Mouse (Mus musculus) embryonic facial prominence, embryonic 14.5 days (tissue): ENCODE data around the gene Rufy3. TPM values are rescaled to one million over a fixed set of nuclear protein-coding genes. Genes with fewer than 3 reads are reported as not detected.

ENCODE experiments used
- ATAC-seq: fragments of 200-750 bp; cut with Nextera tagmentation; 2 replicates; pipeline ENCODE4 v1.8.0; 2017; ENCODE audit warnings: low read depth, moderate number of reproducible peaks, moderate TSS enrichment
- DNase-seq: peaks from one replicate; pipeline ENCODE4 v3.0.0-alpha.2; 2015; ENCODE audit warnings: low spot score
- H3K27ac ChIP-seq: fragments of 300-500 bp; sonication (generic); replicated peaks from 2 replicates; pipeline ENCODE4 v1.5.1; 2014; ENCODE audit warnings: low read depth, mild to moderate bottlenecking, low read length, moderate library complexity
- H3K27me3 ChIP-seq: fragments of 300-500 bp; sonication (generic); replicated peaks from 2 replicates; pipeline ENCODE4 v1.6.1; 2014; ENCODE audit warnings: low read length; ENCODE audit not compliant: control insufficient read depth, insufficient read depth
- H3K36me3 ChIP-seq: fragments of 300-500 bp; sonication (generic); 2 replicates; pipeline ENCODE4 v1.6.1; 2014; ENCODE audit warnings: low read length, mixed read lengths; ENCODE audit not compliant: control insufficient read depth, insufficient read depth
- H3K4me1 ChIP-seq: fragments of 300-500 bp; sonication (generic); 2 replicates; pipeline ENCODE4 v1.6.1; 2014; ENCODE audit warnings: antibody characterized with exemption, low read length; ENCODE audit not compliant: control insufficient read depth, insufficient read depth
- H3K4me2 ChIP-seq: fragments of 300-500 bp; sonication (generic); 2 replicates; pipeline ENCODE4 v1.6.1; 2014; ENCODE audit warnings: low read depth, mild to moderate bottlenecking, low read length, moderate library complexity, mixed read lengths
- H3K4me3 ChIP-seq: fragments of 300-500 bp; sonication (generic); 2 replicates; pipeline ENCODE4 v1.5.1; 2014; ENCODE audit warnings: low read depth, mild to moderate bottlenecking, low read length
- H3K9ac ChIP-seq: fragments of 300-500 bp; sonication (generic); 2 replicates; pipeline ENCODE4 v1.6.1; 2014; ENCODE audit warnings: low read depth, mild to moderate bottlenecking, low read length, moderate library complexity, mixed read lengths
- H3K9me3 ChIP-seq: fragments of 300-500 bp; sonication (generic); 2 replicates; pipeline ENCODE4 v1.6.1; 2016; ENCODE audit warnings: low read length; ENCODE audit not compliant: control insufficient read depth
- WGBS: fragments of 180-500 bp; shearing (Covaris S2); extraction: QIAGEN DNeasy Blood & Tissue Kit; methylation state at CpG from one replicate; pipeline ENCODE4 v1.1.7; 2014; 5-methylcytosine and 5-hydroxymethylcytosine counted together
- polyA plus RNA-seq: library from polyadenylated mRNA; unstranded; fragments of >200 nt; fragmentation: Nextera tagmentation; extraction: Ambion mirVana; gene quantifications from 2 replicates; pipeline ENCODE4 v1.2.1, GENCODE M21; 2014

Gene Rufy3
- polyA plus RNA-seq, 1 experiment from 2014 or later: 16.9 TPM

GRCm38 (mm10) chr5:88587211-88587934, 22.5 kb downstream of the Rufy3 start:
- Histone ChIP-seq H3K4me1 (peaks cover 24% of the 10 kb centered on the region), H3K4me2 (peak overlapping the region; percentile 27), H3K27me3 (no peaks in the 10 kb centered on the region), H3K4me3 (no peak overlapping the region), H3K27ac (no peak overlapping the region), H3K36me3 (no peaks in the 10 kb centered on the region), H3K9me3 (no peaks in the 10 kb centered on the region), H3K9ac (peak overlapping the region; percentile 30; the same call in 1 of the 2 replicates)
- peak; percentile 39 for DNase-seq
- peak; percentile 31; the same call in 1 of the 2 replicates for ATAC-seq
- WGBS: 37% methylated on average over 13 of the region's 13 CpGs

DNA sequence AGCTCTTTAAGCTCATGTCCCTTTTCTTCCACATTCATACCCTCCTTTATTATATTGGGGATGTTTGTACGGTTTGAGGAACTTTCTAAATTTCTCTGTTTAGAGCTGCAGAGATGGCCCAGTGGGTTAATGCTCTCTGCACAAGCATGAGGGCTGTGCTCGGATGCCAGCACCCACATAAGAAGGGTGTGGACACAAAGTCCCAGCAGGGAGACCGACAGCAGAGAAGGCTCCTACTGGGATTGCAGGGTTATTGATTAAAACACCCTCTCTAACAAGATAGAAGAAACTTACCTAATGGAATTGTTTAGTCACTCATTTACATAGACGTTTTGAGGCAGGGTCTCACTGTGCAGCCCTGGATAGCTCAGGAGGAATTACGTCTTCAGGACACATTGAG, 23.6 kb downstream of the Rufy3 start:
- H3K9me3 ChIP-seq: no peaks in the 10 kb centered on the region
- whole genome bisulfite sequencing: 71% methylated on average over 5 of the region's 5 CpGs
- no peak overlapping the region for H3K4me3 ChIP-seq
- H3K4me2 ChIP-seq: no peak overlapping the region
- DNase-seq: no peak
- no peak overlapping the region for H3K27ac ChIP-seq
- H3K27me3 ChIP-seq: no peaks in the 10 kb centered on the region
- no peak overlapping the region for H3K9ac ChIP-seq
- no peaks in the 10 kb centered on the region for H3K36me3 ChIP-seq
- no peak for ATAC-seq
- H3K4me1 ChIP-seq: peaks cover 24% of the 10 kb centered on the region

DNA sequence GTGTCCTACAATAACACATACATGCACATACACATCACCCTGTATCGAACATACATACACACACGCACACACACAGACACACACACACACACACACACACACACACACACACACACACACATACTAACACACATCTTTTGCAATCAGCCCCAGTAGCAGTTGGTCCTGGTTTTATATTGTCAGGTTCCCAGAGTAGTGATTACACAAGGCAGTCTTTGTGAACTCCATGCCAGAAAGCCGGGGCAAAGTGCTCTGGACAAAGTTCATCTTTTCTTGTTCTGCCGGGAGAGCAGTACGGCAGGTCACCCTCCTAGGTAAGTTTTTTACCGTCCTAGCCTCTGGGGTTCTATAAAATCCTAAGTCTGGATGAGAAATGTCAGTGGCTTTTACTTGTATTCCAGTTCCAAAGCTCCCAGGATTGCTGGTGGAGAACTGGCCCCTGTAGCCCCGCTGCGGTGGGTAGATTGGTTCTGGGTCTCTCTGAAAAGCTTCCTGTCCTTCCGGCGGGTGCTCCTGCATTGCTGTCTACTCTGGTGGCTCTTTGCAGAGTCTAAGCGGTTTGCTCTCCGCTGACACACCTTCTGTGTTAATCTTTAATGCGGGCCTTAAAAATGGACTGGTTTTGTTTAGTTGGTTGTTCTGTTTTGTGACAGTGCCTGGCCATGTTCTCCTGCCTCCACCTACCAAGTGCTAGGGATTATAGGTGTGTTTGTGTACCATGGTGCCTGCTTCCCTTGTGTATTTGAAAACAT, 28.8 kb downstream of the Rufy3 start:
- Histone ChIP-seq H3K4me3 (no peak overlapping the region), H3K4me1 (no peaks in the 10 kb centered on the region), H3K9ac (no peak overlapping the region), H3K27ac (no peak overlapping the region), H3K9me3 (no peaks in the 10 kb centered on the region), H3K27me3 (no peaks in the 10 kb centered on the region), H3K36me3 (no peaks in the 10 kb centered on the region), H3K4me2 (no peak overlapping the region)
- WGBS: 87% methylated on average over 13 of the region's 13 CpGs
- ATAC-seq (no peak), DNase-seq (no peak)

- no peaks in the 10 kb centered on the region for H3K9me3 ChIP-seq
- H3K9ac ChIP-seq: no peak overlapping the region
- no peak overlapping the region for H3K4me3 ChIP-seq
- H3K4me2 ChIP-seq: no peak overlapping the region
- no peak overlapping the region for H3K27ac ChIP-seq
- ATAC-seq: no peak
- DNase-seq: no peak
- no peaks in the 10 kb centered on the region for H3K36me3 ChIP-seq
- no peaks in the 10 kb centered on the region for H3K4me1 ChIP-seq
- no peaks in the 10 kb centered on the region for H3K27me3 ChIP-seq
- 86% methylated on average over 7 of the region's 7 CpGs for whole genome bisulfite sequencing
Measured at GRCm38 (mm10) chr5:88594173-88594569, 29.3 kb downstream of the Rufy3 start.

DNA sequence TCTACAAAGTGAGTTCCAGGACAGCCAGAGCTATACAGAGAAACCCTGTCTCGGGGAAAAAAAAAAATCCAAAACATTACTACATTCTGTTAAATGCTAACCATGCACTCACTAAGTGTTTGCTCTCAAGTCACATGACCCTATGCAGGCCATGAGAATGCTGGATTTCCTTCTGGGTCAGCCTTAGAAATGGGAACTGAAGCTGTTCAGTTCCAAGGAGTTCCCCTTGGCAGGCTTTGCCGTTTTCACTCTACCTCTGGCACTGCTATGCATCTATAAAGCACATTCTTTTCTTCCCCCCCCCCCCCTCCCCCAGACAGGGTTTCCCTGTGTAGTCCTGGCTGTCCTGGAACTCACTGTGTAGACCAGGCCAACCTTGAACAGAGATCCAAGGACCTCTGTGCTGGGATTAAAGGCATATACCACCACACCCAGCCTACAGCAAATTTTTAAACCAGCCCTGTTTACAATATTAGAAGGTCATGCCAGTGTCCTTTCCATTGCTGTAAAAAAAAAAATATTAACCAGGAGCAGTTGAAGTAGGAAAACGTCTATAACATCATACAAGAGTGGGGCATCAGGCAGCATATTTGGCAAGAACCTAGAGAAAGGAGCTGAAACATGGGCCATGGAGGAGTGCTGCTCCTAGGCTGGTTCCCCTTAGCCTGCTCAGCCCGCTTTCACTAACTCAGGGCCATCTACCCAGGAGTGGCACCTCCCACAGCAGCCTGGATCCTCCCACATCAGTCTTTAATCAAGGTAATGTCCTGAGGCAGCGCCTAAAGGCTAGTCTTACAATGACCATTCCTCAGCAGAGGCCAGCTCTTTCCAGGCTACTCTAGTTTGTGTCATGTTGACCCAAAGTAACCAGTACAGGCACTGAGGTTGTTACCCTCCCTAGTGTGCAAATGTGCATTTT, 31.0 kb downstream of the Rufy3 start:
- ATAC-seq: no peak
- Histone ChIP-seq H3K9me3 (no peaks in the 10 kb centered on the region), H3K36me3 (no peaks in the 10 kb centered on the region), H3K4me1 (0 out of 2 replicates have a peak, but pooled peaks cover 2% of the 10 kb centered on the region), H3K4me2 (no peak overlapping the region), H3K27ac (no peak overlapping the region), H3K9ac (no peak overlapping the region), H3K27me3 (no peaks in the 10 kb centered on the region), H3K4me3 (no peak overlapping the region)
- DNase-seq: no peak
- 72% methylated on average over 5 of the region's 5 CpGs for WGBS

GRCm38 (mm10) chr5:88598961-88599360, 34.1 kb downstream of the Rufy3 start:
- Histone ChIP-seq H3K4me3 (no peak overlapping the region), H3K9me3 (no peaks in the 10 kb centered on the region), H3K27me3 (no peaks in the 10 kb centered on the region), H3K27ac (no peak overlapping the region), H3K4me1 (0 out of 2 replicates have a peak, but pooled peaks cover 2% of the 10 kb centered on the region), H3K36me3 (no peaks in the 10 kb centered on the region), H3K9ac (no peak overlapping the region), H3K4me2 (no peak overlapping the region)
- WGBS: 87% methylated on average over 6 of the region's 6 CpGs
- no peak for DNase-seq
- ATAC-seq: no peak

GRCm38 (mm10) chr5:88602030-88602429, 37.2 kb downstream of the Rufy3 start:
- 90% methylated on average over 2 of the region's 2 CpGs for WGBS
- ATAC-seq: no peak
- no peaks in the 10 kb centered on the region for H3K36me3 ChIP-seq
- no peak overlapping the region for H3K9ac ChIP-seq
- H3K4me2 ChIP-seq: no peak overlapping the region
- no peaks in the 10 kb centered on the region for H3K27me3 ChIP-seq
- no peak for DNase-seq
- H3K4me3 ChIP-seq: no peak overlapping the region
- H3K9me3 ChIP-seq: no peaks in the 10 kb centered on the region
- no peak overlapping the region for H3K27ac ChIP-seq
- 0 out of 2 replicates have a peak, but pooled peaks cover 2% of the 10 kb centered on the region for H3K4me1 ChIP-seq

DNA sequence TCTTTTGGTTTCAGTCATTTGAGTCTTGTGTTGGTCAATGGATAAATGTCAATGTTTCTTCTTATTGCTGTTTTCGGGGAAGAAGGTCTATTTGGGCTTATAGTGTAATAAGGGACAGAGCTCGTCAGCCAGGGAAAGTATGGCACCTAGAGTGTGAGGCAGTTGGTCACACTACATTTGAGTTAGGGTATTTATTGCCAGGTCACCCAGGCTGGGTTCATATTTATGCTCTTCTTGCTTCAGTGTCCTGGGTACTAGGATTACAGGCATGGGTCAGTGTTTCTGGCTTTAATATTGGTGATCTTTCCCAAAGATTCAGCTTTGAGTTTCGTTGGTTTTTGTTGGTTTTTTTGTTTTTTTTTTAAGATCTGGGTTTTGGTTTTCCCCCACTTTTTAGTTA, 37.9 kb downstream of the Rufy3 start:
- H3K4me3 ChIP-seq: no peak overlapping the region
- no peaks in the 10 kb centered on the region for H3K27me3 ChIP-seq
- H3K36me3 ChIP-seq: no peaks in the 10 kb centered on the region
- no peak for DNase-seq
- no peak overlapping the region for H3K4me2 ChIP-seq
- H3K9me3 ChIP-seq: no peaks in the 10 kb centered on the region
- no peak overlapping the region for H3K9ac ChIP-seq
- ATAC-seq: no peak
- 85% methylated on average over 3 of the region's 3 CpGs for WGBS
- H3K4me1 ChIP-seq: 0 out of 2 replicates have a peak, but pooled peaks cover 2% of the 10 kb centered on the region
- H3K27ac ChIP-seq: no peak overlapping the region
